Mouse (Mus musculus) left cerebral cortex, postnatal 36 days (tissue): ENCODE results near the gene Ppp1r13b. TPM values are rescaled to one million over a fixed set of nuclear protein-coding genes. Genes with fewer than 3 reads are reported as not detected.

Experiments used
- DNase-seq, 2 experiments: peaks; one replicate each; pipeline ENCODE4 v3.0.0; 2021 to 2022; ENCODE audit warnings: low spot score in 2 of 2, mixed read lengths in 1 of 2
- intact Hi-C: fragments of 180-260 bp; cut with DNase I; formaldehyde crosslinking; loops from one replicate; pipeline ENCODE4 v1.15.1; 2025
- total RNA-seq, 2 experiments: library from RNA; stranded (reverse); gene quantifications; 2 replicates each; pipeline ENCODE4 v1.2.3; 2021

Ppp1r13b gene
- total RNA-seq, 2 experiments from 2014 or later, result 60.8 to 65.6 TPM

GRCm38 (mm10) chr12:111808775-111809174 lies 99.1 kb downstream of the Ppp1r13b start:
- DNase-seq, result no peak
- intact Hi-C loops, result no loop called here

DNA sequence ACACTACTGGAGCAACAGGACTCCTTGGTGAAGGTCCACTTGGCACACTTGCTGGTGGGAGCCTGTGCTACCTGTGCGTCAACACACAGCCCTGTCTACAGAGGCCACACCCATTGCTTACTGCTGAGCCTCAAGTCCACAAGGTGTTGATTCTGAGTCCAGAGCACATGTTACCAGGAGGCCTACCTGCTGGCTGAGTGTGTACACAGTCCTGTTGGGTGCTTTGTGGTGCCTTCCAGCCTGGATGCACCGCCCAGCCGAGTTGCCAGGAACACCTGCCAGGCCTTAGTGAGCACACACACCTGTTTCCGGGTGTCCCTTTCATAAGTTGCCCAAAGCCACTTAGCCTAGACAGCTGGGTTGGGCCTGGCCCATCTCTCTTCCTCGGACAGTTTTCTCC lies 104.4 kb downstream of the Ppp1r13b start:
- DNase-seq, result no peak

DNA sequence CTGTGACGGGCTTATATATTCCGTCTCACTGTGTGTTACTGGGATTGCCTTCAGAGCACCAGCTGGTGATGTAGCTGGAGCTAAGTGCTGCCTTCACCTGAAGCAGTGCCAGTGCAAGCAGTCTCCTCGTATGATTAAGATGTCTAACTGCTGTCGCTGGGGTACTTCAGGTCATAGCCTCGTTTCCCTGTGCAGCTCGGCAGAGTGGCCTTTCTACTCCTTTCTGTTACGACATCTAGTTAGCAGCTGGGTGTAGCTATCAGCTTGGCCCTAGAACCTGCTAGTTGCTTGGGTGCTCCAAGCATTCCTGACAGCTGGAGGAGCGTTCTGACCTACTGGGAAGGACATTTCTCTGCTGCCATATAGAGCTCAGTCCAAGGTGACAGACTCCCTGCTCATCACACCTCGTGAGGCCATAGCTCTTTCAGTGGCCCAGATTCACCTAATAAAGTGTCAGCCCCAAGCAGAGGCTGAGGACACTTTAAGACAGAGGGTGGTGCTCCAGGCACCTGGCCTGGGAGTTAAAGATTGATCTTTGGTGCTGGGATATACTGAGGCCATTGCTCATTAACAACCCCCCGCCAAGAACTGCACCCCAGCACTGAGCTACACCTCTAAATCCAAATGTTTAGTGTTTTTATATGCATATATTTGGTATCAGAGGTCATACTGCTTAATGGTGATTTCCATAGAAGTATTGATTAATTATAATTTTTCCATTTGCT lies 107.3 kb downstream of the Ppp1r13b start:
- intact Hi-C loops, result no loop called here
- DNase-seq, result no peak

More for the DNA sequence above, 104.4 kb downstream of the Ppp1r13b start:
- intact Hi-C loops, result no loop called here

- DNase-seq, result no peak
- intact Hi-C loops, result no loop called here
These were observed 109.4 kb downstream of the Ppp1r13b start for GRCm38 (mm10) chr12:111798493-111798892.

DNA sequence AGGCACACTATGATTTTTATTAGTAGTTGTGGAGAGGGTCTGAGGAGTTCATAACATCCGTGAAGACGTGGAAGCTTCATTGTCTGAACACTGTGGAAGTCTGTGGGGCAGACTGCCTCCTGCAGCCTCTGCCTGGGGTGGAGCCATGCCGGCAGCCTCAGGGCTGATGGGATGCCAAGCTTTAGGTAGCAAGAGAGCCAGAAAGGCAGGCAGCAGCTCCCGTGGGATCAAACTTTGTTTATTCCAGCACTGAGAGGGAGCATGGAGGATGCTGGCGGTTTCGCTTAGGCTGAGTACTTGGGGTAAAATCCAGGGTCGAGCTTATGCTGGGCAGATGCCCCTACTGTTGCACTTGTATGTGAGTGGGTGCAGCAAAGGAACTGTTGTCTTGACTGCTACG lies 110.7 kb downstream of the Ppp1r13b start:
- no peak for DNase-seq
- intact Hi-C loops, result no loop called here

DNA sequence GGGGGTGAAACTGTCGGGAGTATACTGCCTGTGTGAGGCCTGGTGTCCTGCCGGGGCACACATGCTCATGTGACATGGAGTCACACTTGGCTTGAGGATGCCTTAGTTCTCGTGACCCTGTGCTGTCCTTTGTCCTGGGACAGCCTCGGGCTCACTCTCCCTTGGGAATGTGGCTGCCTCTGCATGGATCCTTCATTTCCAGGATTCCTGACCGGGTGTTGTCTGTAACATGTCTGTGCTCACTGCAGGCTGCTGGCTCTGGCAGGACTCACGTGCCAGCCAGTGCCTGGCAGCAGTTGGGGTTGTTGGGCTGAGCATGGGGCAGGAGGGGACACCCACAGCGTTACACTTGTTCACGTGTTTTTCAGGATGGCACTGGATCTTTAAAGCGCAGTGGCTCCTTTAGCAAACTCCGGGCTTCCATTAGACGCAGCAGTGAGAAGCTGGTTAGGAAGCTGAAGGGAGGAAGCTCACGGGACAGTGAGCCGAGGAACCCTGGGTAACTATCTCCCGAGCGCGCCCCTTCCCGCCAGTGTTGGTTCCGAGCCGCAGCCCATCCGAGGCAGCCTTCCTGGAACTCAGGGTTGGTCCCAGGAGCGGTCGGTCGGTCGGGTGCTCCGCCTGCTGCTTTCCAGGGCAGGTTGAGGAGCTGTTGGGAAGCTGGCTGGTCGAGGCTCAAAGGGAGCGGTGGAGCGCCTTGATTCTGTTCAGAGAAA lies 112.6 kb downstream of the Ppp1r13b start:
- intact Hi-C loops, result no loop called here
- DNase-seq, result no peak

- no peak for DNase-seq
- intact Hi-C loops, result no loop called here
These were observed 113.3 kb downstream of the Ppp1r13b start for GRCm38 (mm10) chr12:111794526-111795179.

DNA sequence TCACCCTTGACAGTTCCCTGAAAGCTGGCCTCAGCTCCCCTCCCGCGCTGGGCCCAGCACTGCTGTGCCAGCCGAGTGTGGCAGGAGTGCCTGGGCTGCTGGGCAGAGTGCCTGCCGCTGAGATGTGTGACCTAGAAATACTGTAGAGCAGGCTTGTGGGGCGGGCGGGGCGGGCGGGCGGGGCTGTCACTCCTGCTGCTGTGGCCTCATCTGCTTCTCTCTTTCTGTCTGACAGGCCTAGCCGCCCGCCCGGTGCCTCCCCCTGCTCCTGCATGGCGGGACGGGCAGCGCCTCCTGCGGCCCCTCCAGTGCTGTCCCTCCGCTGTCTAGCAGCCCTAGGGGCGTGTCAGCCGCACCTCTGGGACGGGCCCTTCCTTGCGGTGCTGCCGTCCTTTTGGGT lies 113.8 kb downstream of the Ppp1r13b start:
- DNase-seq, result no peak
- intact Hi-C loops, result no loop called here

DNA sequence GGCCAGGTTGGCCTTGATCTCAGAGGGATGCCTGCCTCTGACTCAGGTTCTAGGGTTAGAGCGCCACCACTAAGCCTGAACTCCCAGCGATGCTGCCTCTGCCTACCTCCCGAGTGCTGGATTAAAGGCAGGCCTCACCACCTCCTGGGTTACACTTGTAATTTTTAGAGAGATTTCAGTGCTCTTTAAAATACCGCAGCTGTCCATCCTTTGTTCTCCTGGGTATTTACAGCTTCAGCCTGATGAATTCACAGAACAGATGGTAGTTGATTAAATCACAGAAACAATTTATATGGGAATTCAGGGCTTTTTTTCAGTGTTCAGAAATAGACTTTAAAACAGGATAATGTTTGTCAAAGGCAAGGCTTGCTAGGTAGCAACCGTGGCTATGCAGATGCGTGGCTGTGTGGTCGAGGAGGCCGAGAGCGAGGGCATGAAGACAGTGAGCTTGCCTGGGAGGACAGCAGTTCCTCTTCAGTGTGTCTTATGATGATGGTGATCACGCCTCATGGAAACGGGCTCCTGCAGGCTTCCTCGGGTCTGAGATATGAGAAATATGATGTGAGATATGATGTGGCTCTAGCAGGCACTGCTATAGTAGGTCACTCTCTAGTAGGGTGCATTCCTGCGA lies 116.3 kb downstream of the Ppp1r13b start:
- intact Hi-C loops, result no loop called here

GRCm38 (mm10) chr12:111790631-111791030 lies 117.3 kb downstream of the Ppp1r13b start:
- intact Hi-C loops, result no loop called here
- no peak for DNase-seq

More for the DNA sequence above, 116.3 kb downstream of the Ppp1r13b start:
- no peak for DNase-seq

DNA sequence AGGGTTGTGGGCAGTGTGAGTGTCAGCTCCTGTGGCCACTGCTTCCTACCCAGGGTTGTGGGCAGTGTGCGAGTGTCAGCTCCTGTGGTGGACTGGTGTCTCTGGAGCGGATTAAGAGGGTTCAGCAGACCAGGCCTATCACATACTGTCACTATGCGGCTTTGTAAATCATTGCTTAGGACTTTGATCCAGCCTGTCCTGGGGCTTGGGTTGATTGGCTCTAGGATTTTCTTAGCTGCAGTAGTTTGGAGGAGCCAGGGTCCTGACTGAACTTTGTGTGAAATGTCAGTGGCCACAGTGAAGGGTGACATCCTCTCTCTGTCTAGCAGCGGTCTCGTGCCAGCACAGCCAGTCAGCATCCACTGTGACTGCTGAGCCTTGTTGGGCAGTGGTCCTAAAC lies 117.8 kb downstream of the Ppp1r13b start:
- DNase-seq, result no peak
- intact Hi-C loops, result no loop called here

- intact Hi-C loops, result no loop called here
- DNase-seq, result no peak
These were observed 120.9 kb downstream of the Ppp1r13b start for GRCm38 (mm10) chr12:111787015-111787414.

DNA sequence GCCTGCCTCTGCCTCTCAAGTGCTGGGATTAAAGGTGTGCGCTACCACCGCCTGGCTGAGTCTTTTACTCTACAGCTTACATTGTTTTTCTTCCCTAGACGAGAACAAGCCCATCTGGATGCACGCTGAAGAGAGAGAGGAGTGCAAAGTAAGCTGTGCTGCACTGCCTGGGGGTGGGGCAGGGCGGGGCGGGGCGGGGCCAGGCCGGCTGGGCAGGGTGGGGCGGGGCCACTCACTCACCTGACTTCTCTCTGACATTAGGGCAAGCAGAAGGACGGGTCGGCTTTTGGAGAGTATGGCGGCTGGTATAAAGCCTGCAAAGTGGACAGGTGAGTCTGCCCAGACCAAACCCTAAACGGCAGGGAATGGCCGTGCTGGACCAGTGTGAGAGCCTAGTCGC lies 122.7 kb downstream of the Ppp1r13b start:
- DNase-seq, result no peak
- intact Hi-C loops, result no loop called here

DNA sequence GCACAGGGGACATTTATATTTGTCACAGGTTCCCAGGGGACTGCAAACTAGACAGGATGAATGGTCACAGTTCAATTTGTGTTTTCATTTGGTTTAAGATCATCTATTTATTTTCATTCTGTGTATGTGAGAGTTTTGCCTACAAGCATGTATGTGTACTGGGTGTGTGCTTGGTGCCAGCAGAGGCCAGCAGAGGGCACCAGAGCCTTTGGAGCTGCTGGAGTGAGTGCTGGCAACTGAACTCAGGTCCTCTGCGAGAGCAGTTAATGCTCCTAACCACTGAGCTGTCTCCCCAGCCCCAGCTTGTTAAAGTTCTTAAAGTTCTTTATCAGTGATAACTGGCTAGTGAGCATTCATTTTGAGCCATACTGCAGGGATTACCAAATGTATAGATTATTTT lies 128.4 kb downstream of the Ppp1r13b start:
- intact Hi-C loops, result no loop called here

More for the DNA sequence above, 128.4 kb downstream of the Ppp1r13b start:
- DNase-seq, result no peak

Other genes with a start within 250 kb of the Ppp1r13b start
- gene Ckb, start 235.8 kb downstream of the Ppp1r13b start, total RNA-seq, result 1,000 to 10,000 TPM; 1,681 to 2,044 TPM
- gene Trmt61a, start 230.0 kb downstream of the Ppp1r13b start, total RNA-seq, result 10 to 100 TPM; 16.9 to 22.0 TPM
- gene Bag5, start 194.9 kb downstream of the Ppp1r13b start, total RNA-seq, result 10 to 100 TPM; 57.0 to 57.8 TPM
- 10 to 100 TPM; 39.8 to 41.6 TPM for gene Apopt1, start 194.8 kb downstream of the Ppp1r13b start, total RNA-seq
- 100 to 1,000 TPM; 783 to 837 TPM for gene Klc1, start 149.3 kb downstream of the Ppp1r13b start, total RNA-seq
- 1 to 10 TPM; 4.6 TPM for gene Xrcc3, start 94.2 kb downstream of the Ppp1r13b start, total RNA-seq
- gene Zfyve21, start 93.9 kb downstream of the Ppp1r13b start, total RNA-seq, result 10 to 100 TPM; 22.8 to 23.1 TPM
- 100 to 1,000 TPM; 339 to 346 TPM for gene Atp5mpl, start 58.9 kb upstream of the Ppp1r13b start, total RNA-seq
- gene Tdrd9, start 63.4 kb upstream of the Ppp1r13b start, total RNA-seq, result under 1 TPM in 1 of 2 experiments, not detected in 1; 0.39 TPM
- gene Rd3l, start 73.2 kb upstream of the Ppp1r13b start, total RNA-seq, result under 1 TPM in 1 of 2 experiments, not detected in 1; 0.32 TPM
- 1 to 10 TPM; 2.4 to 4.5 TPM for gene Aspg, start 198.6 kb upstream of the Ppp1r13b start, total RNA-seq
- gene Kif26a, start 238.1 kb upstream of the Ppp1r13b start, total RNA-seq, result 1 to 10 TPM; 5.1 to 5.3 TPM